Mouse (Mus musculus) liver, embryonic 11.5 days (tissue): ENCODE measurements around the gene Tnrc6b. TPM values are rescaled to one million over a fixed set of nuclear protein-coding genes. Genes with fewer than 3 reads are reported as not detected.

Experiments used
- ATAC-seq: fragments of 200-750 bp; cut with Nextera tagmentation; replicated peaks from 2 replicates; pipeline ENCODE4 v1.8.0; 2017; ENCODE audit warnings: moderate number of reproducible peaks, mild to moderate bottlenecking, moderate TSS enrichment, moderate library complexity; ENCODE audit not compliant: low FRiP score
- DNase-seq: peaks from one replicate; pipeline ENCODE4 v3.0.0-alpha.2; 2017; ENCODE audit warnings: low spot score
- H3K27ac ChIP-seq: fragments of 300-500 bp; sonication (generic); 2 replicates; pipeline ENCODE4 v1.5.1; 2014; ENCODE audit warnings: mild to moderate bottlenecking, low read depth, low read length, control low read depth
- H3K27me3 ChIP-seq: fragments of 300-500 bp; sonication (generic); replicated peaks from 2 replicates; pipeline ENCODE4 v1.6.1; 2014; ENCODE audit warnings: low read length, mixed read lengths; ENCODE audit not compliant: control insufficient read depth, insufficient read depth
- H3K36me3 ChIP-seq: fragments of 300-500 bp; sonication (generic); 2 replicates; pipeline ENCODE4 v1.6.1; 2014; ENCODE audit warnings: mild to moderate bottlenecking, low read length, moderate library complexity, mixed read lengths; ENCODE audit not compliant: control insufficient read depth, insufficient read depth
- H3K4me1 ChIP-seq: fragments of 300-500 bp; sonication (generic); replicated peaks from 2 replicates; pipeline ENCODE4 v1.6.1; 2014; ENCODE audit warnings: low read length, mixed read lengths; ENCODE audit not compliant: control insufficient read depth, insufficient read depth
- H3K4me2 ChIP-seq: fragments of 300-500 bp; sonication (generic); 2 replicates; pipeline ENCODE4 v1.6.1; 2014; ENCODE audit warnings: mild to moderate bottlenecking, control low read depth, moderate library complexity
- H3K4me3 ChIP-seq: fragments of 300-500 bp; sonication (generic); 2 replicates; pipeline ENCODE4 v1.5.1; 2014; ENCODE audit warnings: low read depth, low read length, control low read depth
- H3K9ac ChIP-seq: fragments of 300-500 bp; sonication (generic); 2 replicates; pipeline ENCODE4 v1.6.1; 2014; ENCODE audit warnings: low read depth, low read length, control low read depth
- H3K9me3 ChIP-seq: fragments of 300-500 bp; sonication (generic); 2 replicates; pipeline ENCODE4 v1.6.1; 2016; ENCODE audit warnings: low read length, inconsistent platforms, mixed read lengths; ENCODE audit not compliant: control insufficient read depth
- WGBS: fragments of 180-500 bp; shearing (Covaris S2); extraction: QIAGEN DNeasy Blood & Tissue Kit; methylation state at CpG from one replicate; pipeline ENCODE4 v1.1.7; 2014; 5-methylcytosine and 5-hydroxymethylcytosine counted together
- polyA plus RNA-seq: library from polyadenylated mRNA; unstranded; fragments of >200 nt; fragmentation: Nextera tagmentation; extraction: Ambion mirVana; gene quantifications from 2 replicates; pipeline ENCODE4 v1.2.1, GENCODE M21; 2014

Gene Tnrc6b
- polyA plus RNA-seq, 1 experiment from 2014 or later, result 18.5 TPM

GRCm38 (mm10) chr15:80955836-80956438 is 244.8 kb downstream of the Tnrc6b start:
- no peaks in the 10 kb centered on the region for H3K27me3 ChIP-seq
- ATAC-seq (no peak), DNase-seq (no peak)
- peaks cover 53% of the 10 kb centered on the region for H3K36me3 ChIP-seq
- no peak overlapping the region for H3K4me3 ChIP-seq
- H3K27ac ChIP-seq, result no peak overlapping the region
- H3K4me1 ChIP-seq, result no peaks in the 10 kb centered on the region
- no peak overlapping the region for H3K9ac ChIP-seq
- no peak overlapping the region for H3K4me2 ChIP-seq
- no peaks in the 10 kb centered on the region for H3K9me3 ChIP-seq
- 92% methylated on average over 12 of the region's 12 CpGs for WGBS

- Histone ChIP-seq H3K4me3 (no peak overlapping the region), H3K4me1 (no peaks in the 10 kb centered on the region; the same call in 1 of the 2 replicates), H3K36me3 (peaks cover 38% of the 10 kb centered on the region), H3K27me3 (no peaks in the 10 kb centered on the region), H3K9me3 (no peaks in the 10 kb centered on the region), H3K27ac (no peak overlapping the region), H3K4me2 (no peak overlapping the region), H3K9ac (no peak overlapping the region)
- no peak for ATAC-seq
- WGBS, result 89% methylated on average over 1 of the region's 1 CpGs
- DNase-seq, result no peak
Observed at GRCm38 (mm10) chr15:80969371-80969770, 258.3 kb downstream of the Tnrc6b start.

GRCm38 (mm10) chr15:80974311-80974710 is 263.2 kb downstream of the Tnrc6b start:
- no peaks in the 10 kb centered on the region for H3K9me3 ChIP-seq
- no peak overlapping the region for H3K9ac ChIP-seq
- peaks cover 7% of the 10 kb centered on the region for H3K36me3 ChIP-seq
- 50% methylated on average over 5 of the region's 5 CpGs for WGBS
- H3K4me2 ChIP-seq, result no peak overlapping the region
- H3K27ac ChIP-seq, result no peak overlapping the region
- H3K4me3 ChIP-seq, result no peak overlapping the region
- DNase-seq (no peak), ATAC-seq (no peak)
- H3K4me1 ChIP-seq, result peaks cover 5% of the 10 kb centered on the region; the same call in 1 of the 2 replicates
- no peaks in the 10 kb centered on the region for H3K27me3 ChIP-seq

- H3K4me1 ChIP-seq, result peaks cover 10% of the 10 kb centered on the region
- H3K4me3 ChIP-seq, result no peak overlapping the region
- H3K27ac ChIP-seq, result no peak overlapping the region
- ATAC-seq (no peak), DNase-seq (no peak)
- no peak overlapping the region for H3K9ac ChIP-seq
- 89% methylated on average over 3 of the region's 3 CpGs for WGBS
- no peak overlapping the region for H3K4me2 ChIP-seq
- no peaks in the 10 kb centered on the region for H3K36me3 ChIP-seq
- no peaks in the 10 kb centered on the region for H3K9me3 ChIP-seq
- H3K27me3 ChIP-seq, result no peaks in the 10 kb centered on the region
Observed at GRCm38 (mm10) chr15:80975666-80976065, 264.6 kb downstream of the Tnrc6b start.

GRCm38 (mm10) chr15:80977620-80978334 is 266.7 kb downstream of the Tnrc6b start, which contains the start of gene Sgsm3:
Sgsm3 (plus strand) TSS chr15:80977765.
- WGBS, result under 1% methylated on average over 67 of the region's 67 CpGs
- no peak within 1 kb of the TSS for H3K27ac ChIP-seq
- H3K4me2 ChIP-seq, result peak within 1 kb of the TSS; percentile 84
- peak; percentile 87 for ATAC-seq
- no peaks in the 10 kb centered on the region for H3K27me3 ChIP-seq
- no peaks in the 10 kb centered on the region for H3K36me3 ChIP-seq
- DNase-seq, result peak; percentile 85
- H3K4me1 ChIP-seq, result peaks cover 19% of the 10 kb centered on the region
- H3K9me3 ChIP-seq, result no peaks in the 10 kb centered on the region
- H3K9ac ChIP-seq, result peak within 1 kb of the TSS; percentile 66
- H3K4me3 ChIP-seq, result peak within 1 kb of the TSS; percentile 70

GRCm38 (mm10) chr15:80979611-80980010 is 268.5 kb downstream of the Tnrc6b start:
- DNase-seq (no peak), ATAC-seq (no peak)
- no peaks in the 10 kb centered on the region for H3K27me3 ChIP-seq
- no peaks in the 10 kb centered on the region for H3K36me3 ChIP-seq
- no peak overlapping the region for H3K4me3 ChIP-seq
- H3K27ac ChIP-seq, result no peak overlapping the region
- 80% methylated on average over 4 of the region's 4 CpGs for WGBS
- H3K4me2 ChIP-seq, result no peak overlapping the region
- peaks cover 19% of the 10 kb centered on the region for H3K4me1 ChIP-seq
- no peaks in the 10 kb centered on the region for H3K9me3 ChIP-seq
- no peak overlapping the region for H3K9ac ChIP-seq

GRCm38 (mm10) chr15:80981176-80981575 is 270.1 kb downstream of the Tnrc6b start:
- no peak overlapping the region for H3K4me3 ChIP-seq
- DNase-seq (no peak), ATAC-seq (peak; percentile 71)
- H3K27ac ChIP-seq, result 0 out of 2 replicates have a peak overlapping the region, but pooled peaks have one; percentile 52
- H3K27me3 ChIP-seq, result no peaks in the 10 kb centered on the region
- peaks cover 19% of the 10 kb centered on the region for H3K4me1 ChIP-seq
- H3K4me2 ChIP-seq, result no peak overlapping the region
- no peak overlapping the region for H3K9ac ChIP-seq
- H3K9me3 ChIP-seq, result no peaks in the 10 kb centered on the region
- no peaks in the 10 kb centered on the region for H3K36me3 ChIP-seq
- 43% methylated on average over 4 of the region's 4 CpGs for WGBS

GRCm38 (mm10) chr15:80983264-80983663 is 272.2 kb downstream of the Tnrc6b start:
- no peak overlapping the region for H3K4me3 ChIP-seq
- no peak overlapping the region for H3K4me2 ChIP-seq
- no peak for ATAC-seq
- no peaks in the 10 kb centered on the region for H3K36me3 ChIP-seq
- peaks cover 21% of the 10 kb centered on the region for H3K4me1 ChIP-seq
- no peaks in the 10 kb centered on the region for H3K27me3 ChIP-seq
- H3K27ac ChIP-seq, result no peak overlapping the region
- WGBS, result 83% methylated on average over 2 of the region's 2 CpGs
- H3K9me3 ChIP-seq, result no peaks in the 10 kb centered on the region
- DNase-seq, result no peak
- H3K9ac ChIP-seq, result no peak overlapping the region

- DNase-seq, result no peak
- ATAC-seq, result peak; percentile 81
- H3K4me2 ChIP-seq, result no peak overlapping the region; the same call in 1 of the 2 replicates
- H3K27me3 ChIP-seq, result no peaks in the 10 kb centered on the region
- WGBS, result 36% methylated on average over 1 of the region's 1 CpGs
- H3K36me3 ChIP-seq, result no peaks in the 10 kb centered on the region
- H3K9ac ChIP-seq, result no peak overlapping the region
- no peaks in the 10 kb centered on the region for H3K9me3 ChIP-seq
- no peak overlapping the region for H3K27ac ChIP-seq
- H3K4me3 ChIP-seq, result no peak overlapping the region
- H3K4me1 ChIP-seq, result peaks cover 6% of the 10 kb centered on the region
Observed at GRCm38 (mm10) chr15:80988331-80988730, 277.2 kb downstream of the Tnrc6b start.
